Mouse (Mus musculus) CH12.LX (cell line): ENCODE results near the gene Angptl8. TPM values are rescaled to one million over a fixed set of nuclear protein-coding genes. Genes with fewer than 3 reads are reported as not detected.

Experiments used
- DNase-seq: peaks from one replicate; pipeline ENCODE4 v3.0.0-alpha.2; 2013; ENCODE audit errors: extremely low read depth
- H3K27ac ChIP-seq: 2 replicates; pipeline ENCODE4 v1.5.1; 2012; ENCODE audit warnings: low read depth, mild to moderate bottlenecking, control low read depth, moderate library complexity; ENCODE audit not compliant: insufficient read depth
- H3K27me3 ChIP-seq: replicated peaks from 2 replicates; pipeline ENCODE3; 2012; ENCODE audit warnings: inconsistent platforms
- H3K36me3 ChIP-seq, 2 experiments: replicated peaks in 1 of 2; 2 replicates each; pipeline versions ENCODE3 to v1.6.1; 2012; ENCODE audit warnings: inconsistent platforms in 1 of 2, low read length in 1 of 2, mild to moderate bottlenecking in 1 of 2, mixed read lengths in 1 of 2, moderate library complexity in 1 of 2; ENCODE audit not compliant: control insufficient read depth in 1 of 2, insufficient read depth in 1 of 2
- H3K4me1 ChIP-seq, 2 experiments: 2 replicates each; pipeline ENCODE4 v1.6.1; 2012; ENCODE audit warnings: inconsistent platforms in 1 of 2, moderate library complexity in 1 of 2; ENCODE audit not compliant: insufficient read depth in 2 of 2, control insufficient read depth in 1 of 2
- H3K4me2 ChIP-seq: 2 replicates; pipeline ENCODE4 v1.6.1; 2012; ENCODE audit warnings: low read depth, mild to moderate bottlenecking, control low read depth; ENCODE audit not compliant: poor library complexity, insufficient read depth, severe bottlenecking
- H3K4me3 ChIP-seq, 3 experiments: fragments of 150-350 bp in 1 of 3; sonication (generic) in 1 of 3; replicated peaks in 1 of 3; 2 replicates each; pipeline versions ENCODE3 to v1.5.1; 2011 to 2012; ENCODE audit warnings: low read depth in 2 of 3, low read length in 2 of 3, mild to moderate bottlenecking in 2 of 3, moderate library complexity in 2 of 3, control low read depth in 1 of 3, improper control_type of control experiment in 1 of 3, inconsistent platforms in 1 of 3, mixed read lengths in 1 of 3; ENCODE audit not compliant: poor library complexity in 1 of 3
- H3K79me2 ChIP-seq: replicated peaks from 2 replicates; pipeline ENCODE4 v1.6.1; 2012; ENCODE audit warnings: mild to moderate bottlenecking, moderate library complexity; ENCODE audit not compliant: control insufficient read depth, poor library complexity, insufficient read depth, severe bottlenecking; ENCODE audit errors: extremely low read depth
- H3K9ac ChIP-seq: 2 replicates; pipeline ENCODE4 v1.6.1; 2012; ENCODE audit warnings: low read depth, mild to moderate bottlenecking, control low read depth, moderate library complexity; ENCODE audit not compliant: insufficient read depth
- H3K9me3 ChIP-seq: replicated peaks from 2 replicates; pipeline ENCODE3; 2012; ENCODE audit warnings: low read length, inconsistent platforms, mixed read lengths
- BHLHE40 ChIP-seq: IDR thresholded peaks from 2 replicates; pipeline ENCODE4 v1.6.1; 2011; ENCODE audit warnings: mild to moderate bottlenecking, low read depth, low read length, improper control_type of control experiment
- CHD1 ChIP-seq: IDR thresholded peaks from 2 replicates; pipeline ENCODE4 v1.6.1; 2012; ENCODE audit warnings: low read depth, low read length, improper control_type of control experiment, inconsistent platforms
- CHD2 ChIP-seq: IDR thresholded peaks from 2 replicates; pipeline ENCODE4 v1.6.1; 2011; ENCODE audit warnings: low read length, improper control_type of control experiment
- E2F4 ChIP-seq: IDR thresholded peaks from 2 replicates; pipeline ENCODE4 v1.6.1; 2011; ENCODE audit warnings: low read depth, low read length, improper control_type of control experiment; ENCODE audit not compliant: insufficient replicate concordance
- ELF1 ChIP-seq: IDR thresholded peaks from 2 replicates; pipeline ENCODE4 v1.6.1; 2014; ENCODE audit warnings: low read depth, mild to moderate bottlenecking, inconsistent platforms, low read length, improper control_type of control experiment
- GABPA ChIP-seq: IDR thresholded peaks from 2 replicates; pipeline ENCODE4 v1.6.1; 2012; ENCODE audit warnings: low read depth, low read length, improper control_type of control experiment, inconsistent platforms; ENCODE audit not compliant: insufficient replicate concordance
- JUND ChIP-seq: conservative IDR thresholded peaks from 2 replicates; pipeline ENCODE4 v1.6.1; 2011; ENCODE audit warnings: low read depth, low read length, improper control_type of control experiment
- KAT2A ChIP-seq: IDR thresholded peaks from 2 replicates; pipeline ENCODE4 v1.6.1; 2012; ENCODE audit warnings: low read length, improper control_type of control experiment, inconsistent platforms; ENCODE audit not compliant: insufficient replicate concordance
- MAFK ChIP-seq: IDR thresholded peaks from 2 replicates; pipeline ENCODE4 v1.6.1; 2011; ENCODE audit warnings: low read length, improper control_type of control experiment; ENCODE audit not compliant: insufficient replicate concordance
- MEF2A ChIP-seq: IDR thresholded peaks from 2 replicates; pipeline ENCODE4 v1.6.1; 2014; ENCODE audit warnings: low read depth, mild to moderate bottlenecking, inconsistent platforms, low read length, improper control_type of control experiment, borderline replicate concordance
- MXI1 ChIP-seq: IDR thresholded peaks from 2 replicates; pipeline ENCODE4 v1.6.1; 2011; ENCODE audit warnings: mild to moderate bottlenecking, low read depth, low read length, improper control_type of control experiment
- MYC ChIP-seq: IDR thresholded peaks from 2 replicates; pipeline ENCODE4 v1.6.1; 2011; ENCODE audit warnings: low read depth, mild to moderate bottlenecking, improper control_type of control experiment, low read length
- NELFE ChIP-seq: IDR thresholded peaks from 2 replicates; pipeline ENCODE4 v1.6.1; 2011; ENCODE audit warnings: low read depth, low read length, improper control_type of control experiment
- NRF1 ChIP-seq: IDR thresholded peaks from 2 replicates; pipeline ENCODE4 v1.6.1; 2014; ENCODE audit warnings: low read depth, mild to moderate bottlenecking, inconsistent platforms, low read length, improper control_type of control experiment, moderate library complexity
- POLR2A ChIP-seq: IDR thresholded peaks from 2 replicates; pipeline ENCODE4 v1.6.1; 2011; ENCODE audit warnings: low read depth, mild to moderate bottlenecking, improper control_type of control experiment, low read length
- RAD21 ChIP-seq: IDR thresholded peaks from 2 replicates; pipeline ENCODE4 v1.6.1; 2011; ENCODE audit warnings: low read depth, mild to moderate bottlenecking, low read length, improper control_type of control experiment, moderate library complexity
- SMC3 ChIP-seq: IDR thresholded peaks from 2 replicates; pipeline ENCODE4 v1.6.1; 2011; ENCODE audit warnings: low read depth, low read length, improper control_type of control experiment
- UBTF ChIP-seq: IDR thresholded peaks from 2 replicates; pipeline ENCODE4 v1.6.1; 2012; ENCODE audit warnings: low read depth, mild to moderate bottlenecking, inconsistent platforms, low read length, improper control_type of control experiment, moderate library complexity
- USF1 ChIP-seq: IDR thresholded peaks from 2 replicates; pipeline ENCODE4 v1.6.1; 2014; ENCODE audit warnings: low read depth, mild to moderate bottlenecking, inconsistent platforms, low read length, improper control_type of control experiment
- ZNF384 ChIP-seq: IDR thresholded peaks from 2 replicates; pipeline ENCODE4 v1.6.1; 2012; ENCODE audit warnings: low read depth, low read length, improper control_type of control experiment, inconsistent platforms
- dilution Hi-C: fragments of 300-500 bp; cut with MboI; formaldehyde crosslinking; loops from 2 replicates; pipeline ENCODE4 v1.14.3; 2020; ENCODE audit warnings: low sequenced_read_pairs; ENCODE audit not compliant: extremely low pct_unique_long_range_greater_than_20kb, extremely low pct_ligation_motif_present
- in situ Hi-C: fragments of 300-500 bp; cut with MboI; formaldehyde crosslinking; loops from 3 replicates; pipeline ENCODE4 v1.14.3; 2019; ENCODE audit warnings: low sequenced_read_pairs, low pct_ligation_motif_present, low pct_unique_long_range_greater_than_20kb, mixed read lengths
- polyA plus RNA-seq: library from polyadenylated mRNA; unstranded; fragments of >175 nt; gene quantifications from 2 replicates; pipeline ENCODE4 v1.2.1, GENCODE M21; 2012; ENCODE audit warnings: low read depth; ENCODE audit not compliant: insufficient read length
- total RNA-seq, 2 experiments: library from RNA; depleted of rRNA; stranded (reverse); fragments of 300-350 nt in 1 of 2; fragments of >200 nt in 1 of 2; gene quantifications; 2 replicates each; pipeline ENCODE4 v1.2.3; 2012 to 2014

The Angptl8 gene
- total and polyA plus RNA-seq, 3 experiments: not detected

DNA sequence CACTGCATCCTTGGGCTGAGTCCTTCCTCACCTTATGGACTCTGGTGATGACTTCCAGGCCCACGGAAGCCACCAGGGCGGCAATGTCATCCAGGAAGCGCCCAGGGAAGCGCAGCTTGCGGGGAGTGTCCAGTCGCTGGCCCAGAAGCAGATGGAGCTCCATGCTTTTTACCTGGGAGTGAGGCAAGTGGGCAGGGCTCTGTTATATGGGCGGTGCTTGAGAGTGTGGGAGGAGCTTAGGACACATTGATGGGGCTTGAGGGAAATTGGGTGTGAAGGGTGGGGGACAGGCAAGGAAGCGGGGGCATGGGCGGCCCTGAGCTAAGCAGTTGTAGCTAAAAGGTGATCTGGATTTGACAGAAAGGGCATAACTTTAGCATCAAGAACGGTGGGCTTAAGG, 10.9 kb upstream of the Angptl8 start:
- in situ Hi-C loops: no loop called here
- no peaks in the 10 kb centered on the region for H3K79me2 ChIP-seq
- H3K36me3 ChIP-seq: peaks cover 2 to 5% of the 10 kb centered on the region in 2 experiments
- H3K9me3 ChIP-seq: no peaks in the 10 kb centered on the region
- 0 out of 4 replicates have a peak, but pooled peaks cover 0 to 3% of the 10 kb centered on the region in 2 experiments for H3K4me1 ChIP-seq
- no peak overlapping the region for H3K4me2 ChIP-seq
- no peak overlapping the region for H3K27ac ChIP-seq
- no peak overlapping the region for H3K9ac ChIP-seq
- dilution Hi-C loops: no loop called here
- no peak overlapping the region for H3K4me3 ChIP-seq
- H3K27me3 ChIP-seq: no peaks in the 10 kb centered on the region
- DNase-seq: no peak
- TF ChIP-seq MAFK (no peak), USF1 (no peak), SMC3 (no peak), E2F4 (no peak), MYC (no peak), BHLHE40 (no peak), ELF1 (no peak), POLR2A (no peak), CHD1 (no peak), CHD2 (no peak), NRF1 (no peak)

DNA sequence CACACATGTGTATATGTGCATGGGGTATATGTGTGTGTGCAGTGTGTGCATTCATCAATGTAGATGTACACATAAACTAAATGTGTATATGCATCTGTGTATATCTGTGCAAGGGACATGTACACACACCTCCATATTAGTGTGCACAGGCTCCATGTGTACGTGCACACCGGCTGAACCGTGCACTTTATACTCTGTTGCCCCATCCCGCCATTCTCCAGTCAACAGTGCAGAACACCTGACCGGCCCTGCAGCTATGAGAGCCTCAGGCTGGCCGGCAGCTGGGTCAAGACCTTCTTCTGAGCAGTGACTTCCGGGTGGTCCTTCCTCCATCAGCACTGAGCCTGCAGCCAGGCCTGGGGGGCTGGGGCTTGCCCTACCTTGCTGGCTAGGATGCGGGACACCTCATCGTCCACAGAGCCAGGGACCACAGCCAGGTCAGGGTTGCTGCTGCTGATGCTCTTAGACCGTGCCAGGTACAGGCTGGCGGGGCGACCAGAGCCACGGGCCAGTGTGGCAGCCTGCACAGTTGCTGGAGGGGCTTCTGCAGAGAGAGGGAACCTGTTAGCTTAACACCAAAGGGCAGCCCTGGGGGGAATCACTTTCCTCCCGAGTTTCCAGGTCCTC, 5.4 kb upstream of the Angptl8 start:
- no peaks in the 10 kb centered on the region for H3K27me3 ChIP-seq
- no peaks in the 10 kb centered on the region for H3K79me2 ChIP-seq
- dilution Hi-C loops: no loop called here
- peaks cover 8 to 20% of the 10 kb centered on the region in 2 experiments for H3K36me3 ChIP-seq
- no peak overlapping the region for H3K27ac ChIP-seq
- H3K9ac ChIP-seq: no peak overlapping the region
- no peak for TF ChIP-seq USF1
- no peak for TF ChIP-seq MYC
- no peak for TF ChIP-seq MXI1
- TF ChIP-seq RAD21: no peak
- no peak for TF ChIP-seq NELFE
- TF ChIP-seq GABPA: no peak
- TF ChIP-seq UBTF: no peak
- TF ChIP-seq MAFK: no peak
- no peak for TF ChIP-seq ZNF384
- TF ChIP-seq CHD1: no peak
- TF ChIP-seq MEF2A: no peak
- no peak for TF ChIP-seq JUND
- TF ChIP-seq KAT2A: no peak
- TF ChIP-seq, all 38 proteins: peak for 0
- H3K4me3 ChIP-seq: no peak overlapping the region
- H3K4me1 ChIP-seq: no peaks in the 10 kb centered on the region
- in situ Hi-C loops: no loop called here
- no peak for DNase-seq
- no peaks in the 10 kb centered on the region for H3K9me3 ChIP-seq
- H3K4me2 ChIP-seq: no peak overlapping the region
